Mouse (Mus musculus): ENCODE results near the gene Gng12. TPM values are rescaled to one million over a fixed set of nuclear protein-coding genes. Genes with fewer than 3 reads are reported as not detected.

Gene Gng12
- polyA plus RNA-seq, 1 experiment: 29.8 TPM

DNA sequence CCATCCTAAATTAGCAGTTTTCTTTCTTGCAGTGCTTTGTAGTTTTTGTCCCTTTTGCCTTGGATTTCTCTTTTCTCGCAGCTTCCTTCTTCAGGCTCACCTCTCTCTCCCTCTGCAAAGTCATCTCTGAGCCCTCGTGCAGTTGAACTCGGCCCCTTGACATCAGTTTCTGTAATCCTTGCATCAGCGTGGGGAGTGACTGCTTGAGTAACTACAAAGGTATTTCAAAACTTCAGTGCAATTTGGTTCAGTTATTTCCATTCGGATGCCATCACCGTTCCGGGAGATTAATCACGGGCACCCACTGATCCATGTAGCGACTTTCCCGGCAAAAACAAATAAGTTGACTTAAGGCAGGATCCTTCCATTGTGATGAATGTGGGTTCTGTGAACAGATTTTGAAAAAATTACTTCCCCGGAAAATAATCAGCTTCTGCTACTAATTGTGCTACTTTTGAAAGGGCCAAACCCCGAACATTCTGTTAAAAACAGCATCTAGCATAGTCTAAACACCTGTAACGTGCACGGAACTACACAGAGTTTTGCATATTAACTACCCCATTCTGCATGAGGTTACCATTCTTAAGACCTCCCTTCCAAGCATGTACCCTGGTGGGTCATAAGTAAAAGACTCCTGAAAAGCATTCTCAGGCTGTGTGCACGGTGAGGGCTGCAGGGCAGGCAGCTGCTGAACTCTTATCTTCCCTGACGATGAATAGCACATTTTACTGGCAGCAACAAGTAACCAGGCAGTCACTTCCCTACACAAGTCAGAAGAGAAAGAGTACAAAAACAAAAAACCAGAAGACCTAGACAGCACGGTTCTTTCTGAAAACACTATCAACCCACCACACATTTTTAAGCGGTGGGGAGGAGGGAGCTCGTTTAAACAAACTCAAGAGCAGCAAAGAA is 139.4 kb downstream of the Gng12 start:
- Histone ChIP-seq H3K4me3 (replicated peaks; ENCODE audit: extremely low read depth, low read depth, low read length) (peak overlapping the region; percentile 67), H3K4me1 (ENCODE audit: control insufficient read depth, insufficient read depth, low read length) (peaks cover 5% of the 10 kb centered on the region)
- WGBS: 29% methylated on average over 19 of the region's 19 CpGs
- TF ChIP-seq CTCF (IDR thresholded peaks at IDR 0.05; ENCODE audit: insufficient read depth, low read length): no peak
- no peak for DNase-seq

DNA sequence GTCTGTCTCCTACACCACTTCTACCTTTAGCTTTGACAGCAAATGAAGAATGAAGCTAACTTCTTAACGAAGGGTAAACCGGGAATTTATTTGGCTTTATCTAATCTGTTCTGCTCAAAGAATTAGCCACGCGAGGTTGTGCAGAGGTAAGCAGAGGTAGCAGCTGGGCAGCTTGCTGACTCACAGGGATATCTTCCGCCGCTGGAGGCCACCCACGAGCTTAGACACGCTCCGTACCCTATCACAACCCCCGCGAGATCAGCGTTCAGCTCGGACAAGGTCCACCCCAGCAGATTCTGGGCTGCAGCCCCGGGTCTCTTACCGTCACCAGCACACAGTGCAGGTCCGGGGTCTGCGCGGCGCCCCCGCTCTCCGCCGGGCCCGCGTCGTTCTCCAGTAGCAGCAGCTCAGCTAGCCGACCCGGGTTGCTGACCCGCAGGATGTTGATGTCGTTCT is 140.2 kb downstream of the Gng12 start:
- under 1% methylated on average over 29 of the region's 29 CpGs for WGBS
- TF ChIP-seq POLR2A (IDR thresholded peaks at IDR 0.05; ENCODE audit: borderline replicate concordance, extremely low read depth, low read depth, low read length) (0 out of 2 replicates have a peak, but pooled peaks have one; percentile 24), CTCF (IDR thresholded peaks at IDR 0.05; ENCODE audit: insufficient read depth, low read length) (peak; percentile 78)
- peak overlapping the region; percentile 67 for H3K4me3 ChIP-seq (replicated peaks; ENCODE audit: extremely low read depth, low read depth, low read length)
- peaks cover 5% of the 10 kb centered on the region for H3K4me1 ChIP-seq (ENCODE audit: control insufficient read depth, insufficient read depth, low read length)
- peak; percentile 82 for DNase-seq

DNA sequence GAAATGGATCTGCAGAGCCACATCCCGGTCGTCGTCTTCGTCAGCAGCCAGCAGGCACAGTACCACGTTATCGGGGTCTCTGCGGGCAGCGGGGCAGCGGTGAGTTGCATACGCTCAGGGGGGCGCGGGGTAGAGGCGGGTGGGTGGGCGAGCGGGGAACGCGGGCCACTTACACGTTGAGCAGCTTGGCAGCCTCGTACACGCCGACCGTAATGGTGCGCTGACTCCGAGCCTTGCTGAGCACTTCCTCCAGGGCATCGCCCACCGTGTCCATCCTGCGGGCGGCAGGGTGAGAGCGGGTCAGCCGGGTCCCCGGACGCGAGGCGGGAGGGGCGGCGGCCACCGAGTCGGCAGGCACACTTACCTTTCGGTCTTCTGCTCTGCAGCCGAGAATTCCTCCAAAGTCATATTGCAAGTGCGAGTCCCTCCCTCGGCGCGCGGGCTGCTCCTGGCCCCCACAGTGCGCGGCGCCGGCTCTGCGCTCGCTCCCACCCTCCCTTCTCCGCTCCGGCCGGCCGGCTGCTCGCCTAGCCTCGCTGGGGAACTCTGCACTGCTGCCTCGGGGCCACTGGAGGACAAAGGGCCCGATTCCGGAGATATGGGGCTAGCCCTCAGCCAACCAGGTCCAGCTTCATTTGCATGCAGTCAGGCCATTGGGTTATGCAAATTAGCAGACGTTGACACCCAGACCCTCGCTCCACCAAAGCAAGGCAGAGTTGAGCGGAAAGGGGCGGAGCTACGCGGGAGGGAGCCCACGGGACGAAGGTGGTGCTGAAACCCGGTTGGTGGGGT is 140.8 kb downstream of the Gng12 start, which contains the start of gene Gadd45a:
Gene Gadd45a, minus strand, starts transcription at position 621 of the 792 bp plus-strand sequence.
- WGBS: under 1% methylated on average over 69 of the region's 69 CpGs
- TF ChIP-seq POLR2A (IDR thresholded peaks at IDR 0.05; ENCODE audit: borderline replicate concordance, extremely low read depth, low read depth, low read length) (peak; percentile 97), CTCF (IDR thresholded peaks at IDR 0.05; ENCODE audit: insufficient read depth, low read length) (no peak)
- Histone ChIP-seq H3K4me1 (ENCODE audit: control insufficient read depth, insufficient read depth, low read length) (peaks cover 5% of the 10 kb centered on the region), H3K4me3 (replicated peaks; ENCODE audit: extremely low read depth, low read depth, low read length) (peak within 1 kb of the TSS; percentile 67)
- DNase-seq: peak; percentile 95

DNA sequence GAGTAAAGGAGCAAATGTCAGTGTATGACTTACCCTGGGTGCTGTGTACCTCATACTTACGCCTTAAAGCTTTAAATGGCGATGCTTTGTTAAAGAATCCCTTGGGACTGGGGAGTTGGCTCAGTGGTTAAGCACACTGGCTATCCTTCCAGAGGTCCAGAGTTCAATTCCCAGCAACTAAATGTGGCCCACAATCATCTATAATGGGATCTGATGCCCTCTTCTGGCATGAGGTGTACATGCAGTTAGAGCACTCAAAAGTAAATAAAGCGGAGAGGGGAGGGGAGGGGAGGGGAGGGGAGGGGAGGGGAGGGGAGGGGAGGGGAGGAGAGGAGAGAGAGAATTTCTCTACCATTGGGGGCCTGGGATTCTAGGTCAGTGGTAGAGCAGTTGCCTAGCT is 142.8 kb downstream of the Gng12 start:
- H3K4me3 ChIP-seq (replicated peaks; ENCODE audit: extremely low read depth, low read depth, low read length): no peak overlapping the region

DNA sequence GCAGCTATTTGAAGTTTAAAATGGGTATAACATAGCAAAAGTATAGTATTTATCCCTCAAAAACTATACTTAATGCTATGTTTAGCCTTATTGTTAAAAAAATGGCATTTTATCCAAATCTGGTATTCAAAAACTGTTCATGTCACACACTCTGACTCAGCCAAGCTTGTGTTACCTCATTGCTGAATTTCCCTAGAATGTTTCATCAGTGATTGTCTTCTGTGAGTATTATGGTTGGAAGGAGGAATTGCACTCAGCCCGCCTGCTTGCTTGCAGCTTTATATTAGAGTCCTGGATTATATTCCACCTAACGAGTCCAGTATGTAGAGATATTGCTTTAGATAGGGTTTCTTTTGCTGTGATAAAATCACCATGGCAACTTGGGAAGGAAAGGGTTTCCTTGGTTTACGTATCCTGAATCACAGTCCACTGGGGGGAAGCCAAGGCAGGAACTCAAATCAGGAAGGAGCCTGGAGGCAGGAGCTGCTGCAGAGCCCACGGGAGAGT is 144.8 kb downstream of the Gng12 start:
- no peak overlapping the region for H3K4me3 ChIP-seq (replicated peaks; ENCODE audit: extremely low read depth, low read depth, low read length)
- peaks cover under 1% of the 10 kb centered on the region; the same call in 1 of the 2 replicates for H3K4me1 ChIP-seq (ENCODE audit: control insufficient read depth, insufficient read depth, low read length)
- TF ChIP-seq POLR2A (IDR thresholded peaks at IDR 0.05; ENCODE audit: borderline replicate concordance, extremely low read depth, low read depth, low read length): no peak
- no peak for TF ChIP-seq CTCF (IDR thresholded peaks at IDR 0.05; ENCODE audit: insufficient read depth, low read length)
- DNase-seq: no peak
- 54% methylated on average over 4 of the region's 4 CpGs for WGBS

More for the DNA sequence above, 142.8 kb downstream of the Gng12 start:
- peaks cover 5% of the 10 kb centered on the region for H3K4me1 ChIP-seq (ENCODE audit: control insufficient read depth, insufficient read depth, low read length)
- no peak for DNase-seq
- no peak for TF ChIP-seq CTCF (IDR thresholded peaks at IDR 0.05; ENCODE audit: insufficient read depth, low read length)
- no peak for TF ChIP-seq POLR2A (IDR thresholded peaks at IDR 0.05; ENCODE audit: borderline replicate concordance, extremely low read depth, low read depth, low read length)
- WGBS: 100% methylated on average over 2 of the region's 3 CpGs

DNA sequence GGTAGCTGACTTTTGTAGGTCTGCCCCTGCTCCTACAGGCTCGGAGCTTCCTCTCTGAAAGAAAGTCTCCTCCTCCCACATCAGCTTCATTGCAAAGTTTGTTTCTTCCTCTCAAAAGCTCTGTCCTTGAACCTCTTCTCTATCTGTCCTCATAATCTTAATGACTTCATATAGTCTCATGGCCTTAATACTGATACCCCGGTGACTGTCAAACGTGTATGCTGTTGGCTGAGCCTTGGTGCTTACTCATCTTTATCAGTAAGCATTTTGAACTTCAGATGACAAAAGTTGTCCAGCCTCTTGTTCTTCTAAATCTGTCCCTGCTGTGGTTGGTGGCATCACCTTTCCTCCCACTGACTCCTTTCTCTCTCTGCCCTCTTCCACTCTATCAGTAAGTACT is 149.2 kb downstream of the Gng12 start:
- 72% methylated on average over 3 of the region's 3 CpGs for WGBS
- no peaks in the 10 kb centered on the region; the same call in 1 of the 2 replicates for H3K4me1 ChIP-seq (ENCODE audit: control insufficient read depth, insufficient read depth, low read length)
- TF ChIP-seq POLR2A (IDR thresholded peaks at IDR 0.05; ENCODE audit: borderline replicate concordance, extremely low read depth, low read depth, low read length) (no peak), CTCF (IDR thresholded peaks at IDR 0.05; ENCODE audit: insufficient read depth, low read length) (no peak)
- no peak overlapping the region for H3K4me3 ChIP-seq (replicated peaks; ENCODE audit: extremely low read depth, low read depth, low read length)
- no peak for DNase-seq

DNA sequence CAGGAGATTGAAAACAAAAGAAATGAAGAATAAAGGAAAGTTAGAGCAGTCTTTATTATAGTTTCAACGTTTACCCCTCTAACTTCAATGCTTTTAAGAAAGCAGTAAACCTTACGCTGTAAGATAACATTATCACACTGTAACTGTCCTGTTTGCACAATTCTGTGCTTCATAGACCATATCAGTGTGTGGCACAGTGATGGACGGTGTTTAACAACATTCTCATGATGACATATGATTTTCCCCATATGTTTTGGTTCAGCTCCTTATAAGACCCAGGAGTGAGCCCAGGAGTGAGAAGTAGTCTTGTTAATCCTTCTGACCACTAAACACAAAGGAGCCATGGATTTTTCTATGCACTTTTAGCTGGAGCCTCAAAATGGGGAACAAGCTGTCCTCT is 150.7 kb downstream of the Gng12 start:
- 84% methylated on average over 3 of the region's 3 CpGs for WGBS

DNA sequence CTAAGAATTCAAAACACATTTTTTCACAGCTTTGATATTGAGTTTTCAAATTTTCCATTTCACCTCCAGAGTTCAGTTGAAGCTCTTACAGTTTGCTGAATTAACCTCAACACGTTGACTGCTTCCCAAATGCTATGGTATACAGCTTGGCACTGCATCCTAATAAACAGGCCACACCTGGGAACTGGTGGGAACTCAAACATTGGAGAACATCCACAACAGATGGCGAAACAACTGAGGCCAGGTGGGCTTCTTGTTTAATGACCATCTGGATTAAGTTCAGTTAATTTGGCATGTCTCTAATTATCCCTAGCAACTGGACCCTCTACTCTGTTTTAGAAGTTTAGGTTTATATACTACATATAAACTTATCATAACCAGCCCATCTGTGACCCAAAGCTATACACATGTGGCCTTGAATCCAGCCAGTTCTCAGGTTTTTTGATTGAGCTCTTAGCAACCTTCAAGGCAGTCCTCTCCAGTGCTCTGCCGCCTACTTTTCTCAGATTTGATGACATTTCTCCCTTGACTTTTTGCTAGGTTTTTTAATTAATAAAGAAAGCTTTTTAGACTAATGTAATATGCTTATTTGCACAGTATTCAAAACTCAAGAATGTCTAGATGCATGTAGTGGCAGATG is 152.0 kb downstream of the Gng12 start:
- no peak for TF ChIP-seq CTCF (IDR thresholded peaks at IDR 0.05; ENCODE audit: insufficient read depth, low read length)
- no peak for TF ChIP-seq POLR2A (IDR thresholded peaks at IDR 0.05; ENCODE audit: borderline replicate concordance, extremely low read depth, low read depth, low read length)
- Histone ChIP-seq H3K4me3 (replicated peaks; ENCODE audit: extremely low read depth, low read depth, low read length) (no peak overlapping the region), H3K4me1 (ENCODE audit: control insufficient read depth, insufficient read depth, low read length) (no peaks in the 10 kb centered on the region; the same call in 1 of the 2 replicates)
- 86% methylated on average over 3 of the region's 3 CpGs for WGBS
- DNase-seq: no peak

More for the DNA sequence above, 150.7 kb downstream of the Gng12 start:
- TF ChIP-seq CTCF (IDR thresholded peaks at IDR 0.05; ENCODE audit: insufficient read depth, low read length) (no peak), POLR2A (IDR thresholded peaks at IDR 0.05; ENCODE audit: borderline replicate concordance, extremely low read depth, low read depth, low read length) (no peak)
- no peak for DNase-seq
- no peak overlapping the region for H3K4me3 ChIP-seq (replicated peaks; ENCODE audit: extremely low read depth, low read depth, low read length)
- H3K4me1 ChIP-seq (ENCODE audit: control insufficient read depth, insufficient read depth, low read length): no peaks in the 10 kb centered on the region; the same call in 1 of the 2 replicates

All from lung, adult 2 months (tissue).